Mouse (Mus musculus) large intestine, adult 2 months (tissue): Measurements from ENCODE around the gene Notch1. TPM values are rescaled to one million over a fixed set of nuclear protein-coding genes. Genes with fewer than 3 reads are reported as not detected.

Experiments
- DNase-seq: peaks from one replicate; pipeline ENCODE4 v3.0.0-alpha.2; 2012; ENCODE audit warnings: low read depth, low spot score
- WGBS: fragments of 180-500 bp; shearing (Covaris S2); methylation state at CpG from one replicate; pipeline ENCODE4 v1.1.7; 2018; 5-methylcytosine and 5-hydroxymethylcytosine counted together
- polyA plus RNA-seq: library from polyadenylated mRNA; depleted of rRNA; stranded (reverse); fragments of >200 nt; gene quantifications from 2 replicates; pipeline ENCODE4 v1.2.3, GENCODE M21; 2012

Notch1 gene
- polyA plus RNA-seq, 1 experiment: 7.3 TPM

DNA sequence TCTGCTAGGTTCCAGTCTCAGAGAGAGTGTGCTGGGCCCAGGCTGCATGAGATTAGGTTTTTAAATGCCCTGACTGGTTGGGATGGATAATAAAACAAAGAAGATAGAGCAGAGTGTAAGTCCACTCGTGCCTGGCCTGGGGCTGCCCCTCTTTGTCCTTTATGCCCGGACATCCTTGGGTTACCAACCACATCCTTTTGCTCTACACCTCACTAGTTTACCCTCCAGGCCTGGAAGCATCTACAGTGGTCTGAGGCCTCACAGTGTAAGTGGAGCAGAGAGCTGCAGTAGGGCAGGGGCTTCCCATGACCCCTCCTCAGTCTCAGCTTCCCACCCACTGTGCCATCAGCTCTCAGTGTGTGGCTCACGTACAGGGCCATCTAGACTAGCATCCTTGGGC lies 17.7 kb upstream of the Notch1 start:
- 67% methylated on average over 3 of the region's 3 CpGs for WGBS
- no peak for DNase-seq

GRCm38 (mm10) chr2:26533249-26533648 lies 16.8 kb upstream of the Notch1 start:
- 27% methylated on average over 5 of the region's 5 CpGs for WGBS
- DNase-seq: no peak

GRCm38 (mm10) chr2:26531829-26532228 lies 15.4 kb upstream of the Notch1 start:
- no peak for DNase-seq
- 84% methylated on average over 6 of the region's 6 CpGs for WGBS

DNA sequence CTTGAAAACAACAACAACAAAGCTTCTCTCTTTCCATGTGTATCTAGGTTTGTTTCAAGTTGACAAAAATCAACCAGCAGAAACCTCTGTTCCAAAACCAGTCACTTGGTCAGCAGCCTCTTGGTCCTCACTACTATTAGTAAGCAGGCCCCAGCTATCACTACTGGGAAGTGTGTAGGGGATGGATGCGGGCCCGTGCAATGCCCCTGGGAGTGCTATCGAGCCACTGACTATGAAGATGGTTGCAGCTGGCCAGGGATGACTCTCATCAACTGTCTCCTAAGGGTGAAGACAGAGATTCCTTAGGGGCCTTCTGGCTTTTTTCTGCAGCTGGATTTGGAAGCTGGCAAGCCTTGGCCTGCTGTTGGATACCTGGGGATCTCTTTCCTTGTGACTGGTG lies 13.4 kb upstream of the Notch1 start:
- WGBS: 76% methylated on average over 3 of the region's 3 CpGs
- DNase-seq: no peak

- no peak for DNase-seq
- 83% methylated on average over 4 of the region's 4 CpGs for WGBS
Observed at GRCm38 (mm10) chr2:26529221-26529805, 12.8 kb upstream of the Notch1 start.

- DNase-seq: no peak
- 77% methylated on average over 11 of the region's 11 CpGs for WGBS
Observed at GRCm38 (mm10) chr2:26526443-26527257, 10.2 kb upstream of the Notch1 start.

DNA sequence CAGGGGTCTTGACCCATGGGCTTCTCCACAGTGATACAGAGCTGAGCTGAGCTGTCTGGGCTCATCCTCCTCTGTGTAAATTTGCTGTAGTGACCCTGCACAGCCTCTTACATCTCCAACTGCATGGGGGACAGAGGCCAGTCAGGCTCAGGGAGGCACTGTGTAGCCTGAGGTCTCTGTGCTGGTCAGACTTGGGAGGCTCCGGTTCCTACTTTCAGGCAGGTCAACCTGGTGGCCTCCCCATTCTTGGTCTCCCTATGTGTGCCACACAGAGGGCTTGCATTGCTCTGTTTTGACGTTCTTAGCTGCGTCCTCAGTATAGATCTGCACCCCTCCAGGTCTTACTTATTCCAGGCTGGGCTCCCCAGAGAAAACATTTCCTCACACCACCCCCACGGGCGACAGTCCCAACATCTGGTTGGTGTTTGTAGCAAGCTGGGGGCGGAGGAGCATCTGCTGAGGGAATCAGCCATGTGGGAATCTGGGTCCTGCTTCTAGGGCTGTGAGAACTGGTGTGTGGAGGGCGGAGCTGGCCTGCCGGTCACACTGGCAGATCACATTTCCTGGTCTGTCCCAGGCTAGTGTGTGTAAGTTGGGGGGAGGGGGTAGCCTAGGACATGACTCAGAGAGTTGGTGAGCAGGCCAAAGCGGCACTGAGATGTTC lies 9.0 kb upstream of the Notch1 start:
- 32% methylated on average over 9 of the region's 9 CpGs for whole genome bisulfite sequencing
- no peak for DNase-seq

- 70% methylated on average over 4 of the region's 4 CpGs for WGBS
- DNase-seq: no peak
Observed at GRCm38 (mm10) chr2:26522327-26522726, 5.9 kb upstream of the Notch1 start.

GRCm38 (mm10) chr2:26519753-26520152 lies 3.3 kb upstream of the Notch1 start:
- DNase-seq: no peak
- WGBS: 84% methylated on average over 6 of the region's 6 CpGs

- 91% methylated on average over 5 of the region's 5 CpGs for WGBS
- no peak for DNase-seq
Observed at GRCm38 (mm10) chr2:26516987-26517386, 524 bp upstream of the Notch1 start.

DNA sequence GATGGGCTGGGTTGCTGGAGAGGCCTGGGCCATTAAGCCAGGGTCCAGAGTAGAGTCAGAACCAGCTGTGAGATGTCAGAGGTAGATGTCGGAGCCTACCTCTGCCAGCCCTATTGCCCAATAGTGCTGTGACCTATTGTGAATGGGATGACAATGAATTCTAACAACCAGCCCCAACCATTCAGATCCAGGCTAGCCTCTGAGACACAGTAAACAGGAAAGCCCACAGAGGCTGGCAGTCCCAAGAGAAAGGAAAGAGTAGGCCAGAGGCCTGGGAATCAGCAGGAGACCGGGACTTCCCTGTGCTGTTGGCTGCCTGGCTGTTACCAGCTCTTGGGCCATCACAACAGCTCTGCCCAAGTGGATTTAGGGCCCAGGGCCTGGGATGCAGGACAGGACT lies 1.1 kb downstream of the Notch1 start:
- 62% methylated on average over 2 of the region's 2 CpGs for WGBS
- no peak for DNase-seq

- 54% methylated on average over 4 of the region's 4 CpGs for WGBS
- DNase-seq: no peak
Observed at GRCm38 (mm10) chr2:26513105-26513745, 3.2 kb downstream of the Notch1 start.

DNA sequence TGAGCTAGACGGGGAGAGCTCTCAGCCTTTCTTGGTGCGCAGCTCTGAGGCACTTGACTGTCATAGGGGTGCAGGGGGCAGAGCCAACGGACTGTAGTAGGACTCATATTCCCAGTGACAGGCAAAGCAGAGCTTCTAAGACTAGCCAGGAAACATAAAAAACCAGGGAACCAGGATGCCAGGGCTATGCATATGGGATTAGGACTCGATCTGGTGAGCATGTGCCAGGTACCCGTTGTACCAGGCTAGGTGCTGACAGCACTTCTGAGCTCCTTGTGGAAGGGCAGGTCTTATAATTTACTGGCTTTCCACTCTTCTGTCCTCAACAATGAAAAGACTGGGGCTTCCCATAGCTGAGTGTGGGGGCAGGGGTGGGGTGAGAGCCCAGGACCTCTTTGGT lies 7.8 kb downstream of the Notch1 start:
- 83% methylated on average over 5 of the region's 5 CpGs for WGBS
- no peak for DNase-seq

DNA sequence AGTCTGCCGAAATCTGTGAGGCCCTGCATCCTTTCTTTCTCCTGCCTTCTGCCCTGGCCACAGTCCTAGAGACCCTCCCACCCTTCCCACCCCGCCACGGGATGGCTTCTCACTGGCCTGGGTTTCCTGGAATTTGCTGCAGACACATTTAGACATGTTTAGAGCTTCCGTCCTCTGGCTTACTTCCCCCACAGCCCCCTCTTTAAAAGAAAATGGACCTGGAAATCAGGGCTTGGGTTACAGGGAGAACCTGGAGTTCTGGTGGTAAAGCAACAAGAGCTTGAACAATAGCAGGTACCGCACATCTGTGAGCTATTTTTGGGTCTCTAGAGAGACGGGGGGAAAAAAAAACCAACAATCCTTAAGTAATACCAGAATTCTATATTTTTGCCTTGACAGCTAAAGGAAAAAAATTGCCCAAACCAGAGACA lies 8.5 kb downstream of the Notch1 start:
- 48% methylated on average over 6 of the region's 6 CpGs for WGBS
- DNase-seq: no peak

DNA sequence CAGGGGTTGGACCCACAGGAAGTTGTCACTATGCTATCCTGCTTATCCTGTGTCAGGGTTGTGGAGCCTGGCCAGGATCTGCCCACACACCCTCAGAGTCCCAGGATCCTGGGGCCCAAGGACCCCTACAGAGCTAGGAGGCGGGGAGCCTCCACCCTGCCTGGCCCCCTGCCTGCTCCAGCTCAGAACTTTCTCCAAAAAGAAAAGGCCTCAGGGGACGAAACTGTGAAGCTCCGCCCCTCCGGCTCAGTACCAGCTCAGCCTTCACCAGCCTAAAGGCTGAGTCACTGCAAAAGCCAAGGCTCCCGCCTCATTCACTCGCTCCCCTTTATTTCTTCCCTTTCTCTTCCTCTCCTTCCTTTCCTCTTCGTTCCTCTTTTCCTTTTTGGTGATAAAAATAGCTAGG lies 9.0 kb downstream of the Notch1 start:
- DNase-seq: no peak
- WGBS: 13% methylated on average over 7 of the region's 7 CpGs

GRCm38 (mm10) chr2:26506746-26507280 lies 9.7 kb downstream of the Notch1 start:
- no peak for DNase-seq
- 86% methylated on average over 3 of the region's 3 CpGs for WGBS

DNA sequence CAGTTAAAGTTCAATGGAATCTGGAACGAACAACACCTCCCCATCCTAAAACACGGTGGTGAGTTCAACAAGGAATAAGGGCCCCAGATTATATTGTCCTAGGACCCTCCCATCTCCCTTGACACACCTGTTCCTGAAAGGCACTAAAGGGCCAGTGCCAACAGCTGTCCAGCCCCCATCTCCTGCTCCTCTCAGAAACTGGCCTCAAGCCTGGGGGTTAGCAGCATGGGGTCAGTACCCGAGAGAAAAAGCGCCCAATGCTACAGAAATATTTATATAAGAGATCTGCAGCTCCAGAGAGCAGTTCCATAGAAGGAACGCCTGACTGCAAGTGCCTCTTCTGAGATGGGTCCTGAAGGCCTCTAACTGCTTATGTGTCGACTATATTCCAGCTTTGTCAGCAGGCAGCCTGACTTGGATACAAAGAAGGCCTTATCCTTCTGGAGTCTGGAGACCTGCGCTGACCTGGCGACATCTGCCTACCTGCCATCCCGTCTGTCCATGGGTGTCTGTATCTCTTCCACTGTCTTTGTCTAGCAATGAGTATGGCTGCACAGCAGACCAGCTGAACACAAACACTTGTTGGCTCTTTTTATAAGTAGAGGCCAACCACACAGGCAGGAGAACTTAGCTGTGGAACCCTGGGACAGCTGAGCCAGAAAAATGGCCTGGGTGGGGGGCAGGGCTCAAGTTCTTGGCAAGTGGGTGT lies 11.5 kb downstream of the Notch1 start:
- 63% methylated on average over 9 of the region's 9 CpGs for WGBS
- DNase-seq: no peak

- DNase-seq: no peak
- WGBS: 4% methylated on average over 58 of the region's 59 CpGs
Observed at GRCm38 (mm10) chr2:26503661-26504575, 12.5 kb downstream of the Notch1 start.
